In genomic region chr2:32387706-32388490, GRCm38 (mm10) we compare ENCODE assay signal across 12 mouse cellular contexts. TPM values are rescaled to one million over a fixed set of nuclear protein-coding genes. Genes with fewer than 3 reads are reported as not detected.
DNase-seq lines count a peak whose midpoint lies in the region; ATAC-seq lines count a peak whose summit lies in the region.
"Had no signal": no experiment of that assay in that cellular context is flagged by ENCODE, and none has a peak within 500 bp of the region (broad histone marks: within the 10 kb centered on the region; RNA-seq: fewer than 3 reads in every experiment).

TSS of gene Lcn2 (minus strand) at chr2:32388252.

- no peaks in the 10 kb centered on the region for H3K9me3 ChIP-seq in midbrain, embryonic 13.5 days
- H3K9me3 ChIP-seq in midbrain, embryonic 14.5 days (ENCODE audit: control insufficient read depth, low read length), result no peaks in the 10 kb centered on the region
- no peaks in the 10 kb centered on the region for H3K9me3 ChIP-seq in stomach, embryonic 16.5 days (replicated peaks; ENCODE audit: control insufficient read depth, low read length)
- H3K9me3 ChIP-seq: heart, embryonic 15.5 days had no signal

- H3K9ac ChIP-seq in midbrain, embryonic 13.5 days (replicated peaks), result 0 out of 2 replicates have a peak within 1 kb of the TSS, but pooled peaks have one; percentile 14
- no peak within 1 kb of the TSS for H3K9ac ChIP-seq in midbrain, embryonic 14.5 days (replicated peaks; ENCODE audit: low read length)
- H3K9ac ChIP-seq in stomach, embryonic 16.5 days (ENCODE audit: low read length), result no peak within 1 kb of the TSS; the same call in 1 of the 2 replicates
- H3K9ac ChIP-seq: heart, embryonic 15.5 days had no signal

- no peaks in the 10 kb centered on the region for H3K36me3 ChIP-seq in midbrain, embryonic 13.5 days
- no peaks in the 10 kb centered on the region for H3K36me3 ChIP-seq in midbrain, embryonic 14.5 days (ENCODE audit: control insufficient read depth, insufficient read depth, low read length)
- no peaks in the 10 kb centered on the region for H3K36me3 ChIP-seq in stomach, embryonic 16.5 days (ENCODE audit: control insufficient read depth, insufficient read depth, low read length)
- H3K36me3 ChIP-seq: heart, embryonic 15.5 days had no signal

- no peaks in the 10 kb centered on the region for H3K4me1 ChIP-seq in midbrain, embryonic 13.5 days (replicated peaks)
- H3K4me1 ChIP-seq in midbrain, embryonic 14.5 days (ENCODE audit: control insufficient read depth, insufficient read depth, low read length), result no peaks in the 10 kb centered on the region
- no peaks in the 10 kb centered on the region for H3K4me1 ChIP-seq in stomach, embryonic 16.5 days (ENCODE audit: control insufficient read depth, insufficient read depth, low read length)

- H3K4me3 ChIP-seq in midbrain, embryonic 13.5 days (replicated peaks), result no peak within 1 kb of the TSS
- no peak within 1 kb of the TSS for H3K4me3 ChIP-seq in midbrain, embryonic 14.5 days (replicated peaks; ENCODE audit: low read depth, low read length)
- no peak within 1 kb of the TSS for H3K4me3 ChIP-seq in stomach, embryonic 16.5 days (replicated peaks; ENCODE audit: low read length)
- H3K4me3 ChIP-seq: heart, embryonic 15.5 days; left cerebral cortex, adult 2 months had no signal

- no peak for DNase-seq in midbrain, embryonic 14.5 days
- peak; percentile 49 to 67 for DNase-seq in lung, adult 18-20 months
- no peak for DNase-seq in urinary bladder, postnatal 36 days (ENCODE audit: low spot score in 2 of 2)
- no peak for DNase-seq in spleen, adult 12 weeks (ENCODE audit: low spot score)
- DNase-seq: thymus, postnatal 25 days had no signal

- WGBS in midbrain, embryonic 13.5 days, result 56% methylated on average over 5 of the region's 5 CpGs
- 70% methylated on average over 5 of the region's 5 CpGs for WGBS in midbrain, embryonic 14.5 days
- 51% methylated on average over 5 of the region's 5 CpGs for WGBS in stomach, embryonic 16.5 days

- no peaks in the 10 kb centered on the region for H3K27me3 ChIP-seq in midbrain, embryonic 13.5 days
- no peaks in the 10 kb centered on the region for H3K27me3 ChIP-seq in midbrain, embryonic 14.5 days (ENCODE audit: control insufficient read depth, insufficient read depth, low read length)
- 0 out of 2 replicates have a peak, but pooled peaks cover 2% of the 10 kb centered on the region for H3K27me3 ChIP-seq in stomach, embryonic 16.5 days (ENCODE audit: control insufficient read depth, insufficient read depth, low read length)

- no peak for ATAC-seq in midbrain, embryonic 13.5 days
- ATAC-seq in midbrain, embryonic 14.5 days (ENCODE audit: low FRiP score, low TSS enrichment), result no peak
- ATAC-seq in erythroid progenitor cell, adult 5-6 weeks (replicated peaks; ENCODE audit: low FRiP score, poor library complexity, severe bottlenecking), result no peak
- ATAC-seq in stomach, embryonic 16.5 days (ENCODE audit: insufficient read depth, low FRiP score), result no peak
- ATAC-seq: inflammation-experienced regulatory T-cells, adult 6 months had no signal

- H3K4me2 ChIP-seq in midbrain, embryonic 13.5 days (replicated peaks), result no peak within 1 kb of the TSS
- no peak within 1 kb of the TSS for H3K4me2 ChIP-seq in midbrain, embryonic 14.5 days (ENCODE audit: low read length)
- H3K4me2 ChIP-seq in stomach, embryonic 16.5 days (ENCODE audit: low read depth, low read length), result no peak within 1 kb of the TSS
- H3K4me2 ChIP-seq: heart, embryonic 15.5 days had no signal

- no peak within 1 kb of the TSS for H3K27ac ChIP-seq in midbrain, embryonic 13.5 days
- H3K27ac ChIP-seq in midbrain, embryonic 14.5 days (replicated peaks; ENCODE audit: low read depth, low read length), result no peak within 1 kb of the TSS
- no peak within 1 kb of the TSS for H3K27ac ChIP-seq in stomach, embryonic 16.5 days (ENCODE audit: low read length)
- H3K27ac ChIP-seq: heart, embryonic 15.5 days; left cerebral cortex, adult 2 months had no signal

RNA-seq across cellular contexts. Expression of gene Lcn2, which starts in this region (rescaled TPM):
- 0.35 and 0.37 TPM in 2 replicates for polyA plus RNA-seq in midbrain, embryonic 13.5 days (2015; fragmentation: Nextera tagmentation; extraction: Ambion mirVana)
- not detected in 2 replicates for polyA plus RNA-seq in midbrain, embryonic 14.5 days (2014; fragmentation: Nextera tagmentation; extraction: Ambion mirVana)
- 1,234 and 1,375 TPM in 2 replicates for total RNA-seq in erythroid progenitor cell, adult 5-6 weeks (2015; ENCODE audit: low replicate concordance)
- total RNA-seq in erythroid progenitor cell, adult 5-6 weeks (2017; ENCODE audit: low replicate concordance), result 165 and 167 TPM in 2 replicates
- 21.1 and 23.6 TPM in 2 replicates for polyA plus RNA-seq in stomach, embryonic 16.5 days (2015; fragmentation: Nextera tagmentation; extraction: Ambion mirVana)
- total RNA-seq: ES-E14 had no signal

Comparison
In these comparisons a context has a peak if more than half of its experiments do, and no peak if none do; other contexts are left out.
1. RNA of gene Lcn2 (polyA plus RNA-seq): 21.1 to 23.6 TPM in stomach, embryonic 16.5 days; 0.35 to 0.37 TPM in midbrain, embryonic 13.5 days and not detected in midbrain, embryonic 14.5 days; every median in the first group is over 10 times any median in the second.
2. DNase-seq: peak in lung, adult 18-20 months (2 of 2); none in midbrain, embryonic 14.5 days (single experiment), urinary bladder, postnatal 36 days (0 of 2) and spleen, adult 12 weeks (single experiment).